Mouse (Mus musculus) thymus, adult 18-20 months (tissue): ENCODE results near the gene Erg28.

Experiments used
- DNase-seq, 2 experiments: peaks; one replicate each; pipeline ENCODE4 v3.0.0; 2022; ENCODE audit warnings: mixed read lengths in 2 of 2

The Erg28 gene

DNA sequence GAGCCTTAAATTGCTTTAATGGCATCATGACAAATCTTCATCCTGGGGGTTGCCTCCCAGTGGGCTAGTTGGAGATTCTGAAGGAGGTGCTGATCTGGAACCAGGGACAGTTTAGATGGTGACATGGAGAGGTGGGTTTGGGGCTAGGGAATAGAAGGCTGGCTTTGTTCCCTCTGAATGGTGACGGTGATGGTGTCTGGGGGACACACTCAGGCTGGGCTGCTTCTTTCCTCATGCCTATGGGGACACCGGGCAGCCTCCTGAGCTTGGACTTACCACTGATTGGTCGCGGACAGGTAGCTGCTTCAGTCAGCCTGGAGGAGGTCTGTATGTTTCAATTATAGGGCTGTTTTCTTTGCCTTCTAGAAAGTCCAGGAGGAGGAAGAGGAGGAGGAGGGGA is 12.7 kb downstream of the Erg28 start:
- DNase-seq: no peak

DNA sequence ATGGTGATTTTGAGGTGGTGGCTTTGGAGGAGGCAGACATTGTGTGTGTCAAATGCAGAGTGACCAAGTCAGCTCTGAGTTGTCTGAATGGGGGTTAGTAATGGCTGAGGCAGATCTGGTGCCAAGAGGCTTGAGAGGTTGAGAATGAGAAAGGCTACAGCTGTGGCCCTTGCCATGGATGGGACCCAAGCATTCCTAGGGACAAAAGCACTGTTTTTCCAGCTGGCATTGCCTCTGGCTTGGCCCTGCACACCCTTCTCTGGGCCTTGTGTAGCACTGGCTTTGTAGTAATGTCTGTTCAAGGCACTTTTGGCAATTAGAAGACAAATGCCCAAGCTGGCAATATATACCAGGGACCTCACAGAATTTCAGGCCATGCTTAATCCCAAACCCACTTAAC is 13.4 kb downstream of the Erg28 start:
- no peak for DNase-seq

DNA sequence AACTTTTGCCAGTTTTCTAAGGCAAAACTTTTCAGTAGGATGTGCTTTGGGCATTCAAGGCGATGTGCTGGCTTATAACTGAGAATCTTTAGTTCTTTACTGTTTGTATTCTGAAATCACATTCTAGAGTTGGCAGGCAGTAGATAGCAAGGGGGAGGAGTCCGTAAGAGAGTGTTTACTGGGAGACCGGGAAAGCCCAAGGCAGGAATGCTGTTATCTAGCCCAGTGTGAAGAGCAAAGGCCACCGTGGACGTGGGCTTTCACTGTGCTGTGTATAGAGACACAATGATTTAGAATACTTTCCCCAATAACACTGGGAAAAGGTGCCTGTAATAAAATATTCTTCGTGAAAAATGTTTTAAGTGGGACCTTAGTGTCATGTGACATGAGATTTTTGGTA is 14.6 kb downstream of the Erg28 start:
- no peak for DNase-seq

DNA sequence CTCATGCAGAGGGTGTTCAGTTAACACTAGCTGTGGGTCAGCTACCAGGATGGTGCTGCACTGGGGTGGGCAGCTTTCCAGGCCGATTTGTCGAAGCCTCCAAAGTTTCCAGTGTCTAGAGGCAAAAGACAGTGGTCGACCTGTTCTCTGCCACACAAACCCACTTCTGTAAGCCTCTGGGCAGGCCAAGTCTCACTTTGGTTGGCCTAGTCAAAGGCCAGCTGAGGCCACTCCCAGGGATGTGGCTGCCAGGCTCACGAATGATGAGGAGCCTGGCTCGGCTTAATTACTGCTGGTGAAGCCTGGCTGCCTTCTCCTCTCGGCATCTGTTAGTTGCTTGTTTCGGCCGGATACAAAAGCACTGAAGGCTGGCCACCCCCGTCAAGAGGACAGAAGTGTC is 24.3 kb downstream of the Erg28 start:
- DNase-seq: no peak

DNA sequence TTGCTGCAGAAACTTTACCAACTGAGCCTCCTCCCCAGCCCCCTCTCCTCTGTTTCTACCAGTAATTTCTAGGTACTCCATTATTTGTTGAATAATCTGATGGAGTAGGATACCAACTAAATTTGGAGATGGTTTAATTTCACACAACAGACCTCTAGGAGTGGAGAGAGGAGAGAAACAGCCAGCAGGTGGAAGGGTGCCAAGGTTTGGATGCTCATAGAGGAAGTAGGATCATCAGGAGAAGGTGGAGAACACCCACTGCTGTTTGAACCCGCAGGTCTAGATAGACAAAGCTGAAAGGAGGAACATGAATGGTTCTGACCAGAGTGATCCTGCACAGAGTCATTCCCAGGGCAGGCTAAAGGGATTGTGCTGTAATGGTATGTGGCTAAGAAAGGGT is 28.8 kb downstream of the Erg28 start:
- no peak for DNase-seq

DNA sequence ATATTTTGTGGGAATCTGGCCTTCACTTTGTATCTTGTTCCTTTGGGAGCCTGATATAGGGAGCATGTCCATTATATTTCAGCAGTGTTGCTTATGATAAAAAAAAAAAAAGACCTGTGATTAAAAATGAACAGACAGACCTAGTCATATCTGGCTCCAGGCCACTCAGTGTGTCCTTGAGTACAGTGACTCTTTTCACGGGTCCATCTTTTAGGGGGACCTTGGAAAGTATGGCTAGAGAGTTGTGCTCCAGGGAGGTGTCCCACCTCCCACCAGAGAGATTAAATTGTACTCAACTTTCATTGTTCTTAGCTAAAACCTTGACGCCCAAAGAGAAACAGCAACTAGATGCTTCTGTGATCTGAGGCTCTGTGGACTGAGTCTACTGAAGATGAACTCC is 30.3 kb downstream of the Erg28 start:
- DNase-seq: no peak

DNA sequence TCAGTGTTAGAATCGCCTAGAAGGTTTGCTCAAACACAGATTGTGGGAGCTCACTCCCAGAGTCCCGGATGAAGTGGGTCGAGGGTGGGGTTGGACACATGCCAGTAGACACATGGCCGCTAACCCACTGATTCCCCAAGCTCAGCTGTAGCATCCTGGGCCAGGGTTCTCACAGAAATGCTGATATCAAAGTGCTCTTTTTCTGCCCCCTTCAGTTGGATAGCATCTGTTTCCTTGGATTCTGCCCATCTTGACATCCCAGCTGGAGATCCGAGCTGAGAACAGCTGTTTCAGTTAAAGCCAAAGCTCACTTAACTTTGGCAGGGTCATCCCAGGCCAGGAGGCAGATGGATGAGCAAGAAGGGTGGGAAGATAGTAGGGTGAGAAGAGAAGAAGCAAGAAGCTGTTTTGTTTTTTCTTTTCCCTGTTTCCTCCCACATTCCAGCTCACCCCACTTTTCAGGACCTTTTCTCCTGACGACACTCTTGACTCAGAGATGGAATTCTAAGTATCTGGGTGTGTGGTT is 31.5 kb downstream of the Erg28 start:
- no peak for DNase-seq

DNA sequence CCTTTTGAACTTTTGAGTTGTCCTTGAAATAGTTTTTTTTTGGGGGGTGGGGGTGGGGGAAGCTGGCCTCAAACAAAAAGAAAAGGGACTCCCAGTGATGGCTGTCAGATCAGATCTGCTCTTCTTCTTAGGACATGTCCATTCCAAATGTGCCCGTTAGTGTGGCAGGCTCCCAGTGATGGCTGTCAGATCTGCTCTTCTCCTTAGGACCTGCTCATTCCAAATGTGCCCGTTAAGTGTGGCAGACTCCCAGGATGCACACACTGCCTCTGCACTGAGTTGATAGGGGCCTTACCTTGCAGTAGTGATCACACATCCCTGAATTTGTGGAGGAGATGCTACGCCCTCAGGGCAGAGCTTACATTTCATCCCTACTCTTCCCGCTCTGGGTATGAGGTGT is 32.2 kb downstream of the Erg28 start:
- no peak for DNase-seq

DNA sequence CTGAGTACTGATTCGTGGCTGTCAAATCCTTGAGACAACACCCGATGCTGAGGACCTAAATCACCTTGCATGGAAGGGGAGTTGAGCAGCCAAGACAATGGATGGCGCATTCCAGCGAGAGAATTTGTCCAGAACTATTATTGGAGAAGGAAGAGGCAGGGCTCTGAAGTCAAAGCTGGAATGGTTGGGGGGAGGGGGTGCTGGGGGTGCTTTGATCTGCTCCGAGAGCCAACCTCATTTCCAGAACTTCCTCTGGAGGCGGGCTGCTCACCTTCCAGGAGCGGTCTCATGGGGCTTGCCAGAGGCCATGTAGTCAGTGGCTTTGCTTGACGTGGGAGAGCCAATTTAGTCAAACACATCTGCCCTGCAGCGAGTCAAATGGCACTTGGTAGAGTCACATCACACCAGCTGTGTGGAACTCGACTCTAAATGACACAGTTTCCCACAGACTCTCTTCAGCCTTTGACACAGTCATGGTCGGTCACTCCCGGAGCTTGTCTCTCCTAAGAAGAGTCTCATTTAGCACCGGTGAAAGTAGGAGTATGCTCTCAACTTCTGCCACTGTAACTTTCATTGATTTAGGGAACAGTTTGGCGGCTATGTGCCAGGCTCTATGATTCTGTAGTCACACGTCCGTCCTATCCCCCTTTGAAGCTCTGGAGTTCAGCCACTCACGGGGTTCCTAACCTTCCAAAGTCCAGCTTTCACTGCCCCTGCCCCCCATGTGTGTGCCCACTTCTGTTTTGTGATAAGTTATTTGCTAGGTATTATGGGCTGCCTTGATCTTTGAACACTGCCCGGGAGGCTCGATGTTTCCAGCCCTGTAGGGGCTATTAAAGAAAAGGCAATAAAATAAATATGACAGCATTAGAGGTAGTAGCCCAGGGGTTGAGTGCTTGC is 39.2 kb downstream of the Erg28 start:
- no peak for DNase-seq

DNA sequence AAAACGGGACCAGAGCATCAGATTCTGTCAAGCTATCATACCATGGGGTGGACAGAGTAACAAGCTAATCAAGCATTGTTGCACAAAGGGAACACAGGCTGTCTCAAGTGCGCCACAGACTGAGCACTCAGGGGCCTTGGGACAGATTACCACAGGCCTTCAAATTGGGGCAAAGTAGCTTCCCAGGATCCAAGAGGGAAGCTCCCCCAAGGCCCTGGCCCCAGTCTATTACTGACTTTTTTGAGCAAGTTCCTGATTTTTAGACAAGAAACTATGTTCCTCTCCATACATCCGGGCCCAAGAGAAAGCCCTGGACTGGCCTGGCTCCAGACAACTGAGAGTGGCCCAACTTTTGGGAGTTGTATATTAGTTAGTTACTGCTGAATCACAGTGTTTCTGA is 42.7 kb downstream of the Erg28 start:
- DNase-seq: no peak

DNA sequence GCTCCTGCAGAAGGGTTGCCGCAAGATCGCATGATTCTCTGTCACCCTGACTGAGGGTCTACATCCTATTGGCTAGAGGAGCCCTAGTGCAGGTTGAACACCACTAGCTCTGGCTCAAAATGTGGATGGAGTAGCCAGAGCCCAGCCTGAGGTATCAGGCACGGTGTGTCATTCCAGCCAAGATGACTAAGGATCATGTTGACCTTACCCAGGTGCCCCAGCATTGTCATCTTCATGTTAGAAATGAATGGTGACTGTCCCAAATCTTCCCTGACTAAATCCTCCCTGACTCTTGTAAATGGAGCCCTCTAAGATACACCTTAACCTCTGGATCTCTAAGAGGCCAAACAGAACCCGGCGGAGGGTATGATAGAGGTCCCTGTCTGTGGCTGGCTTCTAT is 44.6 kb downstream of the Erg28 start:
- DNase-seq: no peak

DNA sequence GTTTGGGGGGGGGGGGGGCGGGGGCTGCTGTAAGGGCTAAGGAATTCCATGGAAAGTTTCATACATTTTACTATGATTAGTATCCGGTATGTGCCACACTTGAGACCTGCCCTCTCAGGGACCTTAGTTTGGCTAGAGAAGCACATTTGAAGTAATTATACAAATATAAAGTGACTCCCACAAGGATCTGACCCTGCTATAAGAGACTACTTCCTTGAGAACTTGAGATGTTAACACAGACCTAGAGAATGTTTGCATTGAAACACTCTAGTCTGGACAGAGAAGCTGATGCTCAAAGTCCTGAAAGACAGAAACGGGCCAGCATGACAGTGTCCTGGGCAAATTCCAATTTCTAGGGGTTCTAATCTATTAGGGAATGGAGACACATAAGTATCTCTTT is 45.4 kb downstream of the Erg28 start:
- no peak for DNase-seq

DNA sequence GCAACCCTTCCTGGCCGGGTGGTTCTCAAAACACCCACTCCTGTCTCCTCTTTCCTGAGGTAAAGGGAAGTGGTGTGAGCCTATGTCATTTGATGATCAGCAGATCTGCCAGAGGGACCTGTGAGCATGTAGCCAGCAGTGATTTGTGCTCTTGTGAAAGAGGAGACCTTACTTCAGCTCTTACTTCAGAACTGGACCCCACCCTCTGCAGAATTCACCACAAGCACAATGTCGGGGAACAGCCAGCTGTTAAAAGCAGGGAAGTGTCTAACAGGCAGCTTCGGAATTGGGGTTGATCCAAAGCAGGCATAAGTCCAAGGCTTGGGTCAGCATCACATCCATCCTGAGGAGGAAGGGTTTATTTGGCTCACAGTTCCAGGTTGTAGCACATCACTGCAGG is 53.0 kb downstream of the Erg28 start:
- DNase-seq: no peak

DNA sequence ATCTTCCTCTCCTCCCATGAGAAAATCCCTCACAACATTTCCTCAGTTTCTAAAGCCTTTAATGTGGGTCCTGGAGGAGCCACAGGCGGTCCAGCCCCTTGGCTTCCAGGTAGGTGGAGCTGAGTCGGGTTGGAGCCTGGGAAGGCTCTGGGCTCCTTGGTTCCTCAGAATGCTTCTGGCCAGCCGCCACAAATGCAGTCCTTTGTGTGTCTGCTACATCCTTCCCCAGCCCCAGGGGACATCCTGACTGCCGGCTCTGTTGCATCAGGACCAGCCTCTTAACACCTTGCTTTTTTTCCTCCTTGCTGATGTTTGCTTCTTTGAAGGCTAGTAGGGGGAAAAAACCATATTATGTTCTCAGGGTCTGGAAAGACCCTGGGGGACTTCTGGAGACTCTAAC is 56.6 kb downstream of the Erg28 start:
- no peak for DNase-seq

DNA sequence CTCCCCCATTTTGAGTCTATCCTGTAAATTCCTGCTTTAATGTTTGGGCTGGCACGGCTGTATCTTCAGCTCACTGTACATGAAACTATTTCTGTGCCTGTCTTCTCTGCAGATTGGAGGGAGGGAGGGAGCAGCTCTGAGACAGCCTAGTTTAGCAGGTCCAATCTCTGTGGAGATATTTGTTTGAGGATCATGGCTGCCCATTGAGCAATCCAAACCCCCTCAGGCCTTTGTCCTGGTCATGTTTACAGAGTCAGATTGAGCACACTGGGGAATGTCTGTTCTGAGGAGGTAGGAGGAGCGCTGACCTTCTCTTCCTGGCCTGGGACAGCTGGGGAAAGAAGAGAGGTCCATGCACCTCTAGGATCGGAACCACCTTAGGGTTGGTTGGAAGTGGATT is 58.1 kb downstream of the Erg28 start:
- DNase-seq: no peak
